Mouse (Mus musculus) kidney, adult 2 months (tissue): Measurements from ENCODE around the gene Btbd19. TPM values are rescaled to one million over a fixed set of nuclear protein-coding genes. Genes with fewer than 3 reads are reported as not detected.
A peak's percentile ranks its signal among the peaks of the same experiment; 100 is the strongest.

Source experiments
- DNase-seq: peaks from one replicate; pipeline ENCODE4 v3.0.0; 2021
- H3K27ac ChIP-seq: fragments of 200-500 bp; 2 replicates; pipeline ENCODE4 v1.5.1; 2012; ENCODE audit warnings: low read depth, low read length, control low read depth, inconsistent platforms; ENCODE audit not compliant: insufficient read depth
- H3K27me3 ChIP-seq: fragments of 200-500 bp; replicated peaks from 2 replicates; pipeline ENCODE4 v1.6.1; 2012; ENCODE audit warnings: mild to moderate bottlenecking, moderate library complexity, low read length, inconsistent platforms; ENCODE audit not compliant: control insufficient read depth, insufficient read depth
- H3K36me3 ChIP-seq: fragments of 200-500 bp; 2 replicates; pipeline ENCODE4 v1.6.1; 2012; ENCODE audit warnings: mild to moderate bottlenecking, moderate library complexity, low read length, inconsistent platforms; ENCODE audit not compliant: control insufficient read depth, insufficient read depth
- H3K4me1 ChIP-seq: fragments of 200-500 bp; 2 replicates; pipeline ENCODE4 v1.6.1; 2011; ENCODE audit warnings: low read length; ENCODE audit not compliant: control insufficient read depth, insufficient read depth
- H3K4me3 ChIP-seq: fragments of 200-500 bp; 2 replicates; pipeline ENCODE4 v1.5.1; 2011; ENCODE audit warnings: mild to moderate bottlenecking, low read depth, low read length, control low read depth; ENCODE audit not compliant: insufficient read depth
- CTCF ChIP-seq: fragments of 200-500 bp; conservative IDR thresholded peaks from 2 replicates; pipeline ENCODE4 v1.5.1; 2011; ENCODE audit warnings: low read depth, mild to moderate bottlenecking, control low read depth, low read length, moderate library complexity, mixed read lengths; ENCODE audit not compliant: insufficient read depth, insufficient read length
- POLR2A ChIP-seq: fragments of 200-500 bp; IDR thresholded peaks from one replicate; pipeline ENCODE4 v1.6.1; 2011; ENCODE audit warnings: low read depth, low read length, control low read depth
- WGBS: fragments of 180-500 bp; shearing (Covaris S2); methylation state at CpG from one replicate; pipeline ENCODE4 v1.1.7; 2018; 5-methylcytosine and 5-hydroxymethylcytosine counted together
- polyA plus RNA-seq: library from polyadenylated mRNA; depleted of rRNA; stranded (reverse); fragments of >200 nt; gene quantifications from 2 replicates; pipeline ENCODE4 v1.2.3, GENCODE M21; 2012

The Btbd19 gene
- polyA plus RNA-seq, 1 experiment = 4.6 TPM

GRCm38 (mm10) chr4:117145248-117145647, 19.7 kb upstream of the Btbd19 start:
- Histone ChIP-seq H3K36me3 (no peaks in the 10 kb centered on the region; the same call in 1 of the 2 replicates), H3K27ac (no peak overlapping the region), H3K27me3 (no peaks in the 10 kb centered on the region), H3K4me3 (no peak overlapping the region), H3K4me1 (no peaks in the 10 kb centered on the region)
- TF ChIP-seq CTCF = no peak
- no peak for TF ChIP-seq POLR2A
- 75% methylated on average over 13 of the region's 13 CpGs for WGBS
- no peak for DNase-seq

GRCm38 (mm10) chr4:117143023-117143422, 17.5 kb upstream of the Btbd19 start:
- no peak for DNase-seq
- peaks cover 3% of the 10 kb centered on the region; the same call in 1 of the 2 replicates for H3K4me1 ChIP-seq
- WGBS = 54% methylated on average over 7 of the region's 7 CpGs
- H3K36me3 ChIP-seq = no peaks in the 10 kb centered on the region
- no peak overlapping the region for H3K4me3 ChIP-seq
- H3K27ac ChIP-seq = no peak overlapping the region
- H3K27me3 ChIP-seq = no peaks in the 10 kb centered on the region
- TF ChIP-seq CTCF (no peak), POLR2A (no peak)

GRCm38 (mm10) chr4:117140613-117141012, 15.1 kb upstream of the Btbd19 start:
- TF ChIP-seq CTCF = no peak
- Histone ChIP-seq H3K27me3 (no peaks in the 10 kb centered on the region), H3K27ac (no peak overlapping the region), H3K4me3 (no peak overlapping the region), H3K36me3 (no peaks in the 10 kb centered on the region), H3K4me1 (peaks cover 3% of the 10 kb centered on the region; the same call in 1 of the 2 replicates)
- DNase-seq = no peak
- 38% methylated on average over 4 of the region's 4 CpGs for WGBS

GRCm38 (mm10) chr4:117139217-117139612, 13.7 kb upstream of the Btbd19 start:
- 0% methylated on average over 2 of the region's 2 CpGs for whole genome bisulfite sequencing
- no peaks in the 10 kb centered on the region for H3K27me3 ChIP-seq
- H3K27ac ChIP-seq = no peak overlapping the region
- H3K4me1 ChIP-seq = peaks cover 12% of the 10 kb centered on the region; the same call in 1 of the 2 replicates
- no peak overlapping the region for H3K4me3 ChIP-seq
- TF ChIP-seq CTCF = peak; percentile 77
- TF ChIP-seq POLR2A = no peak
- DNase-seq = peak; percentile 82
- no peaks in the 10 kb centered on the region for H3K36me3 ChIP-seq

- no peaks in the 10 kb centered on the region for H3K27me3 ChIP-seq
- no peak for TF ChIP-seq CTCF
- no peak for TF ChIP-seq POLR2A
- no peaks in the 10 kb centered on the region for H3K36me3 ChIP-seq
- no peak overlapping the region for H3K4me3 ChIP-seq
- no peak overlapping the region for H3K27ac ChIP-seq
- no peak for DNase-seq
- WGBS = 61% methylated on average over 16 of the region's 17 CpGs
- H3K4me1 ChIP-seq = peaks cover 12% of the 10 kb centered on the region; the same call in 1 of the 2 replicates
Measured at GRCm38 (mm10) chr4:117138295-117139216, 13.0 kb upstream of the Btbd19 start.

- H3K4me3 ChIP-seq = no peak overlapping the region
- DNase-seq = peak; percentile 97
- no peaks in the 10 kb centered on the region for H3K36me3 ChIP-seq
- peaks cover 12% of the 10 kb centered on the region; the same call in 1 of the 2 replicates for H3K4me1 ChIP-seq
- WGBS = 29% methylated on average over 8 of the region's 8 CpGs
- H3K27ac ChIP-seq = peak overlapping the region; percentile 69
- no peaks in the 10 kb centered on the region for H3K27me3 ChIP-seq
- TF ChIP-seq CTCF (no peak), POLR2A (no peak)
Measured at GRCm38 (mm10) chr4:117136034-117136433, 10.5 kb upstream of the Btbd19 start.

- Histone ChIP-seq H3K4me1 (peaks cover 12% of the 10 kb centered on the region; the same call in 1 of the 2 replicates), H3K27me3 (no peaks in the 10 kb centered on the region), H3K4me3 (no peak overlapping the region), H3K27ac (peak overlapping the region; percentile 25; the same call in 1 of the 2 replicates), H3K36me3 (no peaks in the 10 kb centered on the region)
- peak; percentile 45 for DNase-seq
- 20% methylated on average over 2 of the region's 2 CpGs for WGBS
- no peak for TF ChIP-seq CTCF
- no peak for TF ChIP-seq POLR2A
Measured at GRCm38 (mm10) chr4:117134601-117134995, 9.1 kb upstream of the Btbd19 start.
